Mouse (Mus musculus) heart, postnatal 0 days (tissue): ENCODE measurements at regions not wholly inside any gene's neighbourhood (a gene's known extent, or its start where the extent isn't known, plus 50 kb on each side); places are given as distances from the start of the nearest gene placed in this dataset.
"Not testable (repeated sequence)": the region's sequence is repeated elsewhere in the genome, so short reads cannot be mapped to it uniquely, and the experiment has no call there.

Source experiments
- ATAC-seq: fragments of 200-750 bp; cut with Nextera tagmentation; 2 replicates; pipeline ENCODE4 v1.8.0; 2017; ENCODE audit warnings: low read depth, moderate number of reproducible peaks, moderate library complexity; ENCODE audit not compliant: insufficient read depth
- DNase-seq: peaks from one replicate; pipeline ENCODE4 v3.0.0-alpha.2; 2016; ENCODE audit warnings: low spot score
- H3K27ac ChIP-seq: fragments of 300-500 bp; sonication (generic); 2 replicates; pipeline ENCODE4 v1.5.1; 2014; ENCODE audit warnings: low read depth, mild to moderate bottlenecking
- H3K27me3 ChIP-seq: fragments of 300-500 bp; sonication (generic); 2 replicates; pipeline ENCODE4 v1.6.1; 2014; ENCODE audit warnings: low read length, mixed read lengths; ENCODE audit not compliant: control insufficient read depth, insufficient read depth
- H3K36me3 ChIP-seq: fragments of 300-500 bp; sonication (generic); replicated peaks from 2 replicates; pipeline ENCODE4 v1.6.1; 2014; ENCODE audit warnings: low read length, mixed read lengths; ENCODE audit not compliant: control insufficient read depth, insufficient read depth
- H3K4me1 ChIP-seq: fragments of 300-500 bp; sonication (generic); 2 replicates; pipeline ENCODE4 v1.6.1; 2014; ENCODE audit warnings: antibody characterized with exemption; ENCODE audit not compliant: control insufficient read depth, insufficient read depth
- H3K4me2 ChIP-seq: fragments of 300-500 bp; sonication (generic); 2 replicates; pipeline ENCODE4 v1.6.1; 2014; ENCODE audit warnings: low read depth, mild to moderate bottlenecking, low read length, moderate library complexity
- H3K4me3 ChIP-seq: fragments of 300-500 bp; sonication (generic); 2 replicates; pipeline ENCODE4 v1.5.1; 2014; ENCODE audit warnings: low read depth, low read length
- H3K9ac ChIP-seq: fragments of 300-500 bp; sonication (generic); replicated peaks from 2 replicates; pipeline ENCODE4 v1.6.1; 2014; ENCODE audit warnings: low read depth, low read length, mixed read lengths
- H3K9me3 ChIP-seq: fragments of 300-500 bp; sonication (generic); replicated peaks from 2 replicates; pipeline ENCODE4 v1.6.1; 2016; ENCODE audit warnings: low read length; ENCODE audit not compliant: control insufficient read depth
- CTCF ChIP-seq: IDR thresholded peaks from 2 replicates; pipeline ENCODE4 v1.5.1; 2016; ENCODE audit warnings: antibody characterized with exemption, control low read depth, low read depth
- EP300 ChIP-seq: IDR thresholded peaks from 2 replicates; pipeline ENCODE4 v1.6.1; 2016; ENCODE audit warnings: antibody characterized with exemption, low read depth
- WGBS: fragments of 180-500 bp; shearing (Covaris S2); extraction: QIAGEN DNeasy Blood & Tissue Kit; methylation state at CpG from one replicate; pipeline ENCODE4 v1.1.7; 2014; 5-methylcytosine and 5-hydroxymethylcytosine counted together

DNA sequence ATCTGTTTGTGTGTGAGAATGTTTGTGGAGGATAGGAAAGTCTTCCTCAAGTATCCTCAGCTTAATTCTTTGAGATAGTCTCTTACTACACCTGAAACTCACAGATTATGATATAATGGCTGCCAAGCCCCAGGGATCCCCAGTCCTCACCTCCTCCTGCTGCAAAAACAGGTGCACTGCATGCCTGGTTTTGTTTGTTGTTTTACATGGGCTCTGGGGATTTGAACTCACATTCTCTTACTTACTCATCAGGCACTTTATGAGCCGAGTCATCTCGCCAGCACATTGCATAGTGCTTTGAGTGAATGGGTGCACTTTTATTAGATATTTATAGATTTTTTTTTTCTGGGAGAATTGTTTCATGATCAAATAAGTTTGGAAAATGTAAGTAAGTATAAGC is 56.3 kb downstream of the Mterf1b start:
- Histone ChIP-seq H3K36me3 (no peaks in the 10 kb centered on the region), H3K9ac (no peak overlapping the region), H3K27me3 (no peaks in the 10 kb centered on the region), H3K9me3 (no peaks in the 10 kb centered on the region), H3K4me1 (no peaks in the 10 kb centered on the region), H3K27ac (no peak overlapping the region), H3K4me3 (no peak overlapping the region), H3K4me2 (no peak overlapping the region)
- TF ChIP-seq CTCF (no peak), EP300 (no peak)
- DNase-seq (no peak), ATAC-seq (no peak)
- WGBS = 85% methylated on average over 2 of the region's 2 CpGs

DNA sequence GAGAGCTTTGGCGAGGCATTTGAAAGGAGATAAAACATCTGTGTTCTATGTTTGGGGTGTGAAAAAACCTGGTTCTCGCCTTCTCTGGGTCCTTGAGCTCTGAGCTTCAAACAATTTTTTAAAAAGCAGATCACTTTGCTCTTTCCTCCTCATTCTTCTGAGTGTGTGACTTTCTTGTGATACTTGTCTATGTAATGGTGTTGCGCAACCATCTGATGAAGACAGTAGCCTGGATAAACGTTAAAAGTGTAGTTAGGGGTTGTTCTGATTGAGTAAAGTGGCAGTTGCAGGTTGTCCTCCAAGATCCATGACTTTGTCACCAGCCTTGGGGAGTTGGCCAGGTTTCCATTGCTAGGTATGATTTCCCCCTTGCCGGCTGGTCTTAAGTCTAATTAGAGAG is 62.1 kb downstream of the Mterf1b start:
- DNase-seq, H3K27me3 ChIP-seq, H3K4me2 ChIP-seq, ATAC-seq, H3K9me3 ChIP-seq, H3K4me1 ChIP-seq, H3K27ac ChIP-seq, H3K4me3 ChIP-seq, H3K36me3 ChIP-seq, H3K9ac ChIP-seq: not testable (repeated sequence)
- WGBS = 71% methylated on average over 5 of the region's 5 CpGs

DNA sequence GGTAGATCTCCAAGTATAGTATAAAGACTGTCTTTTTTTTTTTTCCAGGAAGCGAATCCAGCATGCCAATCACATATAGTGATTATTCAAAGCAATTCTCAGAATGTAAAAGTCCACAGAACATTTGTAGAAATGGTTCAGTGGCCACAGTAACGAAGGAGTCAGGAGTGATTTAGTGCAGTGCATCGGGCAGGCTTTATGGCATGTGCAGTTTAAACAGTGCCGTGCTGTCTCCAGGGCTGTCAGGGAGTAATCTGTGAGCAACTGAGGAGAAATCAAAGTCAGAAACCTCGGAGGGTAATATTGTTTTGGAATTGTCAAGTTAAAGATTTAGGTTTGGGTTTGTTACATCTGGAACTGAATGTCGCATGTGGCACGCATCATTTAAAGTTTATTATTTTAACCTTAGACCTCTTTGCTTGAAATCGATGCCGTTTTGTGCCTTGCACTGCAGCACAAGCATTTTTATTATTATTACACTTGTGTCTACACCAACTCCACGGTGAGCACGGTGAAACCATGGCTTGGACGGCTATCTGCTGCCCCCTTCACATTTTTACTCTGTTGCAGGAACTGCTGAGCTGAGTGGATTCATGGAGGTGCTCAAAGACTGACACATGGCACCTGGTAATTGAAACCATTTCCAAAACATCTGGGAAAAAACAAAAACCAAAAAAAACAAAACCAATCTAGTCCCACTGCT is 65.0 kb downstream of the Mterf1b start:
- H3K27me3 ChIP-seq = no peaks in the 10 kb centered on the region
- H3K4me1 ChIP-seq = no peaks in the 10 kb centered on the region
- H3K9ac ChIP-seq = no peak overlapping the region
- ATAC-seq = no peak
- 68% methylated on average over 12 of the region's 12 CpGs for WGBS
- TF ChIP-seq CTCF (no peak), EP300 (no peak)
- no peak for DNase-seq
- H3K4me3 ChIP-seq = no peak overlapping the region
- H3K9me3 ChIP-seq = no peaks in the 10 kb centered on the region
- no peaks in the 10 kb centered on the region for H3K36me3 ChIP-seq
- H3K4me2 ChIP-seq = no peak overlapping the region
- H3K27ac ChIP-seq = no peak overlapping the region

DNA sequence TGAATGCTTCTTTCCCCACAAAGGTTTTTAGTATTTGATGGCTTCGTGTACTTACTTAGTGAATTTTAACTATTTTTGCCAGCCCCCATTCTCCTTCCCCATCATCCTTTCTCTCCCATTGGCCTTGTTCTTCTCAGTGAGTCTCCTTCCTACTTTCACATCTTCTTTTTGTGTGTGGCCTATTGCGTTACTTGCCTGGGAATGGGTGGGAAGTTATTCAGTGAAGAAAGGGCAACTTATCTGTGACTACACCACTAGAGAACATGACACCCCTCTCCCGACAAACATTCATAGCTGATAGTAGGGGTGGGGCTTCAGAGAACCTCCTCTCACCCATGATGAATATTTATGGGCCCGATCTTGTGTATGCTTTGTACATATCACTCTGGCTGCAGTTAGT is 67.1 kb downstream of the Mterf1b start:
- Histone ChIP-seq H3K9me3 (no peaks in the 10 kb centered on the region), H3K4me1 (no peaks in the 10 kb centered on the region), H3K4me3 (no peak overlapping the region), H3K9ac (no peak overlapping the region), H3K36me3 (no peaks in the 10 kb centered on the region), H3K4me2 (no peak overlapping the region), H3K27ac (no peak overlapping the region), H3K27me3 (no peaks in the 10 kb centered on the region)
- WGBS = 75% methylated on average over 4 of the region's 4 CpGs
- no peak for DNase-seq
- TF ChIP-seq EP300 (no peak), CTCF (no peak)
- ATAC-seq = no peak

DNA sequence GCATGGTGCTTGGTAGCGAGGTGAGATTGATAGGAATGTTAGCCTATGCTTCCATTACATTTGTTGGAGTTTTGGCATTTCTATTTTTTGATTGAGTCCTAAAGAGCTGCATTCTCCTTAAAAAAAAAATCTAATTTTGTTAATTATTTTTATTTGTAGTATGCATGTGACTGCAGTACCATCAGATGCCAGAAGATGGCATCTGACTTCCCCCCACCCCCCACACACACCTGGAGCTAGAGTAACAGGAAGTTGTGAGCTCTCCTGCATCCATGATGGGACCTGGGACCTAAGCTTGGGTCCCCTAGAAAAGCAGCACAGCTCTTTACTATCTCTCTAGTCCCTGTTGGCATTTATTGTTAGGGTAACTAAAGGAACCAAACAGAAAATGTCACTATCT is 70.5 kb downstream of the Mterf1b start:
- Histone ChIP-seq H3K4me2 (no peak overlapping the region), H3K36me3 (no peaks in the 10 kb centered on the region), H3K9me3 (no peaks in the 10 kb centered on the region), H3K9ac (no peak overlapping the region), H3K4me3 (no peak overlapping the region), H3K4me1 (no peaks in the 10 kb centered on the region), H3K27me3 (no peaks in the 10 kb centered on the region), H3K27ac (no peak overlapping the region)
- DNase-seq = no peak
- no peak for ATAC-seq
- 94% methylated on average over 1 of the region's 1 CpGs for WGBS
- peak; percentile 55 for TF ChIP-seq CTCF
- TF ChIP-seq EP300 = no peak

DNA sequence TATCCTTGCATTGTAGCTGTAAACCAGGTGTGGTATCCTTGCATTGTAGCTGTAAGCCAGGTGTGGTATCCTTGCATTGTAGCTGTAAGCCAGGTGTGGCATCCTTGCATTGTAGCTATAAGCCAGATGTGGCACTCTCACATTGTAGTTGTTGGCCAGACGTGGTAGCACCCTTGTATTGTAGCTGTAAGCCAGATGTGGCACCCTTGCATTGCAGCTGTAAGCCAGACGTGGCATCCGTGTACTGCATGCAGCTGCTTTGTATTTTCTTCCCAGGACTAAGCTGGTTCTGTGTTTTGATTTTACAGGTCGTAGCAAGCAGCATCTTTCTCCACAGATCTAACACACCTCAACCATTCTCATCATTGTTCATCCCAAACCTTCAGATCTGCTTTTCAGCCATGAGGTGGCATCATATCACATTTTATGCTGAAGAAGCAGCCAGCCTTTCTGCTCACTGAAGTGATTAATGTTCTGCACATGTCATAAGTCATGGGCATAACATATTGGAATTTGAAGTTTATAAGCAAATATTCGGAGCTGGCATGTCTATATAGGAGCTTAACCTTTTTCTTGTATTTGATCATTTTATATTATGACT is 71.5 kb downstream of the Mterf1b start:
- no peak for ATAC-seq

More for the DNA sequence above, 71.5 kb downstream of the Mterf1b start:
- Histone ChIP-seq H3K27me3 (no peaks in the 10 kb centered on the region), H3K27ac (no peak overlapping the region), H3K4me3 (no peak overlapping the region), H3K4me1 (no peaks in the 10 kb centered on the region), H3K4me2 (no peak overlapping the region), H3K36me3 (no peaks in the 10 kb centered on the region), H3K9me3 (no peaks in the 10 kb centered on the region), H3K9ac (no peak overlapping the region)
- DNase-seq = peak; percentile 24
- peak; percentile 75 for TF ChIP-seq CTCF
- TF ChIP-seq EP300 = no peak
- WGBS = 56% methylated on average over 5 of the region's 5 CpGs
